Mouse (Mus musculus): Measurements from ENCODE around the gene Pigp. TPM values are rescaled to one million over a fixed set of nuclear protein-coding genes. Genes with fewer than 3 reads are reported as not detected.

Gene Pigp
- 77.0 and 90.9 TPM in 2 replicates for polyA plus RNA-seq (2014; fragmentation: Nextera tagmentation; extraction: Ambion mirVana)

- peak within 1 kb of the TSS; percentile 95 for H3K9ac ChIP-seq (ENCODE audit: low read depth, low read length)
- H3K4me1 ChIP-seq (replicated peaks; ENCODE audit: control insufficient read depth, insufficient read depth, low read length) = no peaks in the 10 kb centered on the region
- H3K4me2 ChIP-seq (replicated peaks; ENCODE audit: low read depth, low read length) = peak within 1 kb of the TSS; percentile 50
- peak within 1 kb of the TSS; percentile 94 for H3K4me3 ChIP-seq (ENCODE audit: low read depth, low read length)
- no peaks in the 10 kb centered on the region for H3K27me3 ChIP-seq (ENCODE audit: control insufficient read depth, insufficient read depth, low read length)
- peak within 1 kb of the TSS; percentile 98 for H3K27ac ChIP-seq (ENCODE audit: low read depth, low read length)
- ATAC-seq (ENCODE audit: low FRiP score) = peak; percentile 89
- H3K36me3 ChIP-seq (ENCODE audit: control insufficient read depth, insufficient read depth, low read length) = no peaks in the 10 kb centered on the region
- WGBS = under 1% methylated on average over 36 of the region's 43 CpGs
- peak; percentile 90 for DNase-seq (ENCODE audit: low spot score)
- no peaks in the 10 kb centered on the region for H3K9me3 ChIP-seq (ENCODE audit: control insufficient read depth, low read length)
Measured at GRCm38 (mm10) chr16:94371301-94371931, at the start of gene Pigp. Gene Pigp, minus strand, starts transcription at chr16:94371842.

GRCm38 (mm10) chr16:94420498-94420897 is 48.9 kb upstream of the Pigp start:
- H3K4me2 ChIP-seq (replicated peaks; ENCODE audit: low read depth, low read length) = no peak overlapping the region
- H3K9ac ChIP-seq (ENCODE audit: low read depth, low read length) = no peak overlapping the region
- peak; percentile 24 for DNase-seq (ENCODE audit: low spot score)
- WGBS = 96% methylated on average over 3 of the region's 3 CpGs
- no peaks in the 10 kb centered on the region for H3K4me1 ChIP-seq (replicated peaks; ENCODE audit: control insufficient read depth, insufficient read depth, low read length)
- H3K27ac ChIP-seq (ENCODE audit: low read depth, low read length) = no peak overlapping the region
- no peak for ATAC-seq (ENCODE audit: low FRiP score)
- no peaks in the 10 kb centered on the region for H3K9me3 ChIP-seq (ENCODE audit: control insufficient read depth, low read length)
- H3K27me3 ChIP-seq (ENCODE audit: control insufficient read depth, insufficient read depth, low read length) = no peaks in the 10 kb centered on the region
- peaks cover 23% of the 10 kb centered on the region for H3K36me3 ChIP-seq (ENCODE audit: control insufficient read depth, insufficient read depth, low read length)
- no peak overlapping the region for H3K4me3 ChIP-seq (ENCODE audit: low read depth, low read length)

GRCm38 (mm10) chr16:94414151-94414550 is 42.5 kb upstream of the Pigp start:
- no peak overlapping the region for H3K9ac ChIP-seq (ENCODE audit: low read depth, low read length)
- H3K4me3 ChIP-seq (ENCODE audit: low read depth, low read length) = no peak overlapping the region
- H3K9me3 ChIP-seq (ENCODE audit: control insufficient read depth, low read length) = no peaks in the 10 kb centered on the region
- DNase-seq (ENCODE audit: low spot score) (no peak), ATAC-seq (ENCODE audit: low FRiP score) (no peak)
- H3K27me3 ChIP-seq (ENCODE audit: control insufficient read depth, insufficient read depth, low read length) = no peaks in the 10 kb centered on the region
- 95% methylated on average over 6 of the region's 6 CpGs for WGBS
- no peak overlapping the region for H3K4me2 ChIP-seq (replicated peaks; ENCODE audit: low read depth, low read length)
- no peaks in the 10 kb centered on the region for H3K4me1 ChIP-seq (replicated peaks; ENCODE audit: control insufficient read depth, insufficient read depth, low read length)
- peaks cover 6% of the 10 kb centered on the region for H3K36me3 ChIP-seq (ENCODE audit: control insufficient read depth, insufficient read depth, low read length)
- no peak overlapping the region for H3K27ac ChIP-seq (ENCODE audit: low read depth, low read length)

DNA sequence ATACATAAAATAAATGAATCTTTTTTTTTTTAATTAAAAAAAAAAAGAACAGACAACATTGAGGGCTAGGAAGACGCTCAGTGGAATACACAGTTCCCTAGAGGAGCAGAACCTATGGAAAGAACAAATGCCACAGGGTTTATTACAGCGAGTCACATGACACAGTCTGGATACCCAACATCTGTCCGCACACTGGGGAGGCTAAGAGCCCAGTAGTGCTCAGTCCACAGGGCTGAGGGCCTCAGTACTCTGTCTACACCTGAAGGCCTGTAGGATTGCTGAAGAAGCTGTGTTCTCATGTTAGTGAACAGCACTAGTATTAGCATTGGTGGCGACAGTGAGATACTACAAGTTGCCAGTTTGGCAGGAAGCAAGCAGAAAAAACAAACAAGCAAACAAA is 41.1 kb upstream of the Pigp start:
- no peaks in the 10 kb centered on the region for H3K27me3 ChIP-seq (ENCODE audit: control insufficient read depth, insufficient read depth, low read length)
- 93% methylated on average over 4 of the region's 4 CpGs for WGBS
- H3K4me1 ChIP-seq (replicated peaks; ENCODE audit: control insufficient read depth, insufficient read depth, low read length) = no peaks in the 10 kb centered on the region
- H3K9ac ChIP-seq (ENCODE audit: low read depth, low read length) = no peak overlapping the region
- H3K4me3 ChIP-seq (ENCODE audit: low read depth, low read length) = no peak overlapping the region
- DNase-seq (ENCODE audit: low spot score) (no peak), ATAC-seq (ENCODE audit: low FRiP score) (no peak)
- H3K9me3 ChIP-seq (ENCODE audit: control insufficient read depth, low read length) = no peaks in the 10 kb centered on the region
- H3K4me2 ChIP-seq (replicated peaks; ENCODE audit: low read depth, low read length) = no peak overlapping the region
- no peak overlapping the region for H3K27ac ChIP-seq (ENCODE audit: low read depth, low read length)
- H3K36me3 ChIP-seq (ENCODE audit: control insufficient read depth, insufficient read depth, low read length) = no peaks in the 10 kb centered on the region

- Histone ChIP-seq H3K4me2 (replicated peaks; ENCODE audit: low read depth, low read length) (no peak overlapping the region), H3K27me3 (ENCODE audit: control insufficient read depth, insufficient read depth, low read length) (no peaks in the 10 kb centered on the region), H3K4me3 (ENCODE audit: low read depth, low read length) (no peak overlapping the region), H3K9me3 (ENCODE audit: control insufficient read depth, low read length) (no peaks in the 10 kb centered on the region), H3K9ac (ENCODE audit: low read depth, low read length) (no peak overlapping the region), H3K27ac (ENCODE audit: low read depth, low read length) (no peak overlapping the region), H3K36me3 (ENCODE audit: control insufficient read depth, insufficient read depth, low read length) (no peaks in the 10 kb centered on the region), H3K4me1 (replicated peaks; ENCODE audit: control insufficient read depth, insufficient read depth, low read length) (no peaks in the 10 kb centered on the region)
- no peak for ATAC-seq (ENCODE audit: low FRiP score)
- WGBS = 86% methylated on average over 2 of the region's 2 CpGs
- DNase-seq (ENCODE audit: low spot score) = no peak
Measured at GRCm38 (mm10) chr16:94412198-94412597, 40.6 kb upstream of the Pigp start.

GRCm38 (mm10) chr16:94411287-94411686 is 39.6 kb upstream of the Pigp start:
- no peaks in the 10 kb centered on the region for H3K36me3 ChIP-seq (ENCODE audit: control insufficient read depth, insufficient read depth, low read length)
- no peaks in the 10 kb centered on the region for H3K27me3 ChIP-seq (ENCODE audit: control insufficient read depth, insufficient read depth, low read length)
- no peak overlapping the region for H3K4me2 ChIP-seq (replicated peaks; ENCODE audit: low read depth, low read length)
- no peak overlapping the region for H3K4me3 ChIP-seq (ENCODE audit: low read depth, low read length)
- 96% methylated on average over 3 of the region's 3 CpGs for WGBS
- ATAC-seq (ENCODE audit: low FRiP score) (no peak), DNase-seq (ENCODE audit: low spot score) (no peak)
- no peaks in the 10 kb centered on the region for H3K4me1 ChIP-seq (replicated peaks; ENCODE audit: control insufficient read depth, insufficient read depth, low read length)
- no peak overlapping the region for H3K9ac ChIP-seq (ENCODE audit: low read depth, low read length)
- no peaks in the 10 kb centered on the region for H3K9me3 ChIP-seq (ENCODE audit: control insufficient read depth, low read length)
- H3K27ac ChIP-seq (ENCODE audit: low read depth, low read length) = no peak overlapping the region

- Histone ChIP-seq H3K4me2 (replicated peaks; ENCODE audit: low read depth, low read length) (no peak overlapping the region), H3K9me3 (ENCODE audit: control insufficient read depth, low read length) (no peaks in the 10 kb centered on the region), H3K36me3 (ENCODE audit: control insufficient read depth, insufficient read depth, low read length) (no peaks in the 10 kb centered on the region), H3K4me3 (ENCODE audit: low read depth, low read length) (no peak overlapping the region), H3K4me1 (replicated peaks; ENCODE audit: control insufficient read depth, insufficient read depth, low read length) (no peaks in the 10 kb centered on the region), H3K27ac (ENCODE audit: low read depth, low read length) (no peak overlapping the region), H3K9ac (ENCODE audit: low read depth, low read length) (no peak overlapping the region), H3K27me3 (ENCODE audit: control insufficient read depth, insufficient read depth, low read length) (no peaks in the 10 kb centered on the region)
- ATAC-seq (ENCODE audit: low FRiP score) (no peak), DNase-seq (ENCODE audit: low spot score) (no peak)
- 82% methylated on average over 4 of the region's 4 CpGs for WGBS
Measured at GRCm38 (mm10) chr16:94402185-94402584, 30.5 kb upstream of the Pigp start.

GRCm38 (mm10) chr16:94401636-94402035 is 30.0 kb upstream of the Pigp start:
- Histone ChIP-seq H3K4me1 (replicated peaks; ENCODE audit: control insufficient read depth, insufficient read depth, low read length) (no peaks in the 10 kb centered on the region), H3K4me3 (ENCODE audit: low read depth, low read length) (no peak overlapping the region), H3K4me2 (replicated peaks; ENCODE audit: low read depth, low read length) (no peak overlapping the region), H3K9ac (ENCODE audit: low read depth, low read length) (no peak overlapping the region), H3K27ac (ENCODE audit: low read depth, low read length) (no peak overlapping the region), H3K27me3 (ENCODE audit: control insufficient read depth, insufficient read depth, low read length) (no peaks in the 10 kb centered on the region), H3K36me3 (ENCODE audit: control insufficient read depth, insufficient read depth, low read length) (no peaks in the 10 kb centered on the region), H3K9me3 (ENCODE audit: control insufficient read depth, low read length) (no peaks in the 10 kb centered on the region)
- DNase-seq (ENCODE audit: low spot score) (no peak), ATAC-seq (ENCODE audit: low FRiP score) (no peak)
- 73% methylated on average over 2 of the region's 2 CpGs for WGBS

DNA sequence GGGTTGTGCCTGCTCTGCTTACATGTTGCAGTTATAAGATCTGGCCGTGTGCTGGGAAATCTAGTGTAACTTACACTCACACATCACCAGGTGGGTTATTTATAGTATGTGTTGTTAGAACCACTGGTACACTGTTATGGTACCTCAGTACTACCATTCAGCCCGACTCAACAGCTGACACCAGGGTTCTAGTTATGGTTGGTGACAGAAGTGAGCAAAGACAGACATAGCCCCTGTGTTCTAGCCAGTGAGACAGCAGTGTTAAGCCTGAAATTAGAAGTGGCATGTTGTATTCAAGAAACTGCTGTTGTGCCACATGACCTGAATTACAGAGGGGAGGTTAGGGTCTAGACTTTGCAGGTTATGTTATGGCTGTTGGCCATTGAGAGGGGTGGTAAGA is 27.5 kb upstream of the Pigp start:
- Histone ChIP-seq H3K36me3 (ENCODE audit: control insufficient read depth, insufficient read depth, low read length) (no peaks in the 10 kb centered on the region; the same call in 1 of the 2 replicates), H3K4me2 (replicated peaks; ENCODE audit: low read depth, low read length) (no peak overlapping the region), H3K4me3 (ENCODE audit: low read depth, low read length) (no peak overlapping the region), H3K4me1 (replicated peaks; ENCODE audit: control insufficient read depth, insufficient read depth, low read length) (no peaks in the 10 kb centered on the region), H3K9ac (ENCODE audit: low read depth, low read length) (no peak overlapping the region), H3K9me3 (ENCODE audit: control insufficient read depth, low read length) (no peaks in the 10 kb centered on the region), H3K27me3 (ENCODE audit: control insufficient read depth, insufficient read depth, low read length) (no peaks in the 10 kb centered on the region), H3K27ac (ENCODE audit: low read depth, low read length) (no peak overlapping the region)
- WGBS = 91% methylated on average over 2 of the region's 2 CpGs
- ATAC-seq (ENCODE audit: low FRiP score) (no peak), DNase-seq (ENCODE audit: low spot score) (no peak)
